In the genomic region with DNA sequence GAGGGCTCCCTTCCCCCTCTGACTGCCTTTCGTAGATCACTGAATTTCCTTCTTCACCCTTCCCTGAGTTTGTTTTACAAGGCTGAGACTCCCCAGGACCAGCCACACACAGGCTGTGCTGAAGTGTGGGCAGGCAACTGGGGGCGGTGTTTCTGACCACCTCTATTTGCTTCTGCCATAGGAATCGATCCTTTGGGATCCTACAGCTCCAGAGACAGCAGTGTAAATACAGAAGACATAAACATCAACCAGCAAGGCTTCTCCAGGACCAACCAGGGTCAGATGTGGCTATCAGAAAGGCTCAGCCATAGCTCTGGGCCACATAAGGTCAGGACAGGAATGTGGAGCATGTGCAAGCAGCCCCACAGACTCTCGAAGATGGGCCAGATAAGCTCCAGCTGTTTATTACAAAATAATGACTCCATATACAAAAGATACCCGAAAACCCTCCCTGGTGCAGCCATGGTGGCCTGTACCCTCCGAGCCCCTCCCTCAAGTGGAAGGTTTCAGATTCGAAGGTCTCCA, we compare ENCODE assay signal across 24 mouse cellular contexts. TPM values are rescaled to one million over a fixed set of nuclear protein-coding genes. Genes with fewer than 3 reads are reported as not detected.
A peak's percentile ranks its signal among the peaks of the same experiment; 100 is the strongest.
DNase-seq lines count a peak whose midpoint lies in the region; TF ChIP-seq lines count a peak whose summit lies in the region.
"Had no signal": no experiment of that assay in that cellular context is flagged by ENCODE, and none has a peak within 500 bp of the region (broad histone marks: within the 10 kb centered on the region; RNA-seq: fewer than 3 reads in every experiment).

No protein-coding gene starts in this region.

- peak; percentile 21 to 58 for DNase-seq in adrenal gland, adult (ENCODE audit: inconsistent age in 2 of 2, low spot score in 1 of 2)
- DNase-seq in adrenal gland, postnatal 36 days: no peak
- peak; percentile 51 for DNase-seq in kidney, adult 2 months
- DNase-seq in kidney, adult 18-20 months: no peak
- peak; percentile 37 for DNase-seq in kidney, adult 9 months
- peak; percentile 66 for DNase-seq in kidney, postnatal 10 days
- no peak for DNase-seq in MN1 (ENCODE audit: low spot score)
- DNase-seq in right cerebral cortex, postnatal 36 days (ENCODE audit: low spot score in 2 of 2): no peak
- DNase-seq: adrenal gland, postnatal 10 days; cerebellum, adult 11-12 months; cerebellum, adult 9-11 months; gastrocnemius, postnatal 25 days; heart, adult 2 months; liver; lung, adult 2 months; thymus, postnatal 14 days had no signal

- H3K27ac ChIP-seq in kidney, adult 2 months (ENCODE audit: insufficient read depth, low read depth, low read length): peak overlapping the region; percentile 40; the same call in 1 of the 2 replicates
- H3K27ac ChIP-seq: embryonic facial prominence, embryonic 15.5 days; heart, adult 2 months; liver, embryonic 14.5 days; neural tube, embryonic 12.5 days; stomach, embryonic 15.5 days had no signal

- 57% methylated on average over 7 of the region's 7 CpGs for WGBS in kidney, adult 2 months

- no peak overlapping the region for H3K4me3 ChIP-seq in kidney, adult 2 months (ENCODE audit: insufficient read depth, low read depth, low read length)
- H3K4me3 ChIP-seq: embryonic facial prominence, embryonic 15.5 days; forebrain, embryonic 13.5 days; heart, adult 2 months; heart, embryonic 12.5 days; myocyte; neural tube, embryonic 12.5 days; stomach, embryonic 15.5 days had no signal

- H3K27me3 ChIP-seq in kidney, adult 2 months (replicated peaks; ENCODE audit: control insufficient read depth, insufficient read depth, low read length): no peaks in the 10 kb centered on the region
- H3K27me3 ChIP-seq: CH12.LX; embryonic facial prominence, embryonic 15.5 days; forebrain, embryonic 13.5 days; heart, embryonic 12.5 days; neural tube, embryonic 12.5 days; stomach, embryonic 15.5 days had no signal

- TF ChIP-seq CTCF in kidney, adult 2 months (conservative IDR thresholded peaks at IDR 0.05; ENCODE audit: insufficient read depth, insufficient read length, low read depth, low read length): no peak

- TF ChIP-seq POLR2A in kidney, adult 2 months (IDR thresholded peaks at IDR 0.05; ENCODE audit: low read depth, low read length): no peak

- H3K36me3 ChIP-seq in kidney, adult 2 months (ENCODE audit: control insufficient read depth, insufficient read depth, low read length): no peaks in the 10 kb centered on the region
- H3K36me3 ChIP-seq: stomach, embryonic 15.5 days had no signal

- H3K4me1 ChIP-seq in kidney, adult 2 months (ENCODE audit: control insufficient read depth, insufficient read depth, low read length): 0 out of 2 replicates have a peak, but pooled peaks cover under 1% of the 10 kb centered on the region

RNA-seq across cellular contexts. Expression of a gene that starts 4.8 kb away (rescaled TPM):
- total RNA-seq in adrenal gland, postnatal 36 days (2021): 100 to 1,000 TPM; 132 to 156 TPM
- polyA plus RNA-seq in kidney, adult 2 months (2012; rRNA removed): 12.9 and 16.2 TPM in 2 replicates

RNA-seq across cellular contexts. Expression of a gene that starts 48.5 kb away (rescaled TPM):
- 10 to 100 TPM; 79.4 to 89.6 TPM for total RNA-seq in adrenal gland, postnatal 36 days (2021)
- 22.9 and 23.6 TPM in 2 replicates for polyA plus RNA-seq in kidney, adult 2 months (2012; rRNA removed)

Comparison
In these comparisons a context has a peak if more than half of its experiments do, and no peak if none do; other contexts are left out.
1. DNase-seq: peak in adrenal gland, adult (2 of 2), kidney, adult 2 months (single experiment), kidney, adult 9 months (single experiment) and kidney, postnatal 10 days (single experiment); none in adrenal gland, postnatal 36 days (0 of 2), kidney, adult 18-20 months (single experiment), MN1 (single experiment) and right cerebral cortex, postnatal 36 days (0 of 2).